1 mouse cellular context compared by ENCODE assay signal in the genomic region with DNA sequence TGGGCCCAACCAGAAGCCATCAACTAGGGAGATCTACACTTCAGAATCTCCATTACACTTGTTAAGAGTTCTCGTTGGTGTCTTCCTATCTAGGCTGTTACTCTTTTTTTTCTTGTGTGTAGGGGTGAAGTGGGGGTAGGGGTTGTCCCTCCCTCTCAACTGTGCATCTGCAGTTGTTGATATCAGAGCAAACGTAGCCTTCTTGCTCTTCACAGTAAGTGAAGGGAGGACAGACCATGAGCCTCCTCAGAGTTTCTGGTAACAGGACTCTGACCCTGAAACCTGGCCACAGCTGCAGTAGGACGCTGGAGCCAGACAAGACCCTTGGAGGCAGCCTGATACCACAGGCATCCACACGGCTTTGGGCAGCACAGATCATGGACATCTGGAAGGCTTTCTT.
TF ChIP-seq lines count a peak whose summit lies in the region.

No protein-coding gene starts in this region.

TF ChIP-seq in MEL, 35 proteins besides CTCF, POLR2A, EP300 and RAD21 (continued from another document):
- TF ChIP-seq GABPA (IDR thresholded peaks at IDR 0.05; ENCODE audit: low read depth, low read length): no peak
- TF ChIP-seq MYB (IDR thresholded peaks at IDR 0.05; ENCODE audit: low read depth, low read length): peak; percentile 86
- no peak for TF ChIP-seq TBP (IDR thresholded peaks at IDR 0.05; ENCODE audit: low read depth, low read length)
- TF ChIP-seq JUND (IDR thresholded peaks at IDR 0.05; ENCODE audit: low read depth, low read length): no peak
- no peak for TF ChIP-seq SMC3 (IDR thresholded peaks at IDR 0.05; ENCODE audit: low read depth, low read length)
- peak; percentile 57; the same call in 1 of the 2 replicates for TF ChIP-seq HCFC1 (IDR thresholded peaks at IDR 0.05; ENCODE audit: low read depth, low read length)
- TF ChIP-seq E2F4 (IDR thresholded peaks at IDR 0.05; ENCODE audit: borderline replicate concordance, low read depth, low read length): no peak
- TF ChIP-seq UBTF (IDR thresholded peaks at IDR 0.05; ENCODE audit: borderline replicate concordance, insufficient read depth, low read depth, low read length): no peak
- no peak for TF ChIP-seq KAT2A (conservative IDR thresholded peaks at IDR 0.05; ENCODE audit: low read depth, low read length)
- TF ChIP-seq MAX (IDR thresholded peaks at IDR 0.05; ENCODE audit: low read length): peak; percentile 29; the same call in 1 of the 2 replicates
- TF ChIP-seq USF2 (IDR thresholded peaks at IDR 0.05; ENCODE audit: borderline replicate concordance in 1 of 2, insufficient read depth in 1 of 2, low read depth in 1 of 2, low read length in 2 of 2): no peak
- no peak for TF ChIP-seq ZC3H11A (IDR thresholded peaks at IDR 0.05; ENCODE audit: low read depth, low read length)
- TF ChIP-seq CHD1 (IDR thresholded peaks at IDR 0.05; ENCODE audit: low read depth, low read length): no peak
- TF ChIP-seq ZMIZ1 (IDR thresholded peaks at IDR 0.05; ENCODE audit: low read depth, low read length): 0 out of 2 replicates have a peak, but pooled peaks have one; percentile 34
- TF ChIP-seq NRF1 (IDR thresholded peaks at IDR 0.05; ENCODE audit: insufficient read depth, low read depth, low read length, poor library complexity, severe bottlenecking): no peak
- peak; percentile 42; the same call in 1 of the 2 replicates for TF ChIP-seq CHD2 (IDR thresholded peaks at IDR 0.05; ENCODE audit: low read length)
- TF ChIP-seq MAZ (IDR thresholded peaks at IDR 0.05; ENCODE audit: low read depth, low read length): peak; percentile 83
- peak; percentile 75 for TF ChIP-seq GATA1 (IDR thresholded peaks at IDR 0.05; ENCODE audit: low read depth, low read length)
- no peak for TF ChIP-seq POLR2AphosphoS2 (IDR thresholded peaks at IDR 0.05; ENCODE audit: low read length)
- peak; percentile 67 for TF ChIP-seq MXI1 (IDR thresholded peaks at IDR 0.05; ENCODE audit: low read depth, low read length)
- TF ChIP-seq ZNF384 (IDR thresholded peaks at IDR 0.05; ENCODE audit: low read depth, low read length): peak; percentile 98
- TF ChIP-seq ZKSCAN1 (IDR thresholded peaks at IDR 0.05; ENCODE audit: low read depth, low read length): peak; percentile 53; the same call in 1 of the 2 replicates
- no peak for TF ChIP-seq NELFE (IDR thresholded peaks at IDR 0.05; ENCODE audit: low read depth, low read length)
- TF ChIP-seq MEF2A (IDR thresholded peaks at IDR 0.05; ENCODE audit: extremely low read depth, insufficient replicate concordance, low read depth, low read length, poor library complexity, severe bottlenecking): no peak
- peak; percentile 85 for TF ChIP-seq SIN3A (IDR thresholded peaks at IDR 0.05; ENCODE audit: low read length)
- TF ChIP-seq TCF12 (IDR thresholded peaks at IDR 0.05; ENCODE audit: low read depth, low read length): peak; percentile 90
